Mouse (Mus musculus): Measurements from ENCODE around the gene Frk.
"Not testable (repeated sequence)": the region's sequence is repeated elsewhere in the genome, so short reads cannot be mapped to it uniquely, and the experiment has no call there.

Frk gene

GRCm38 (mm10) chr10:34617216-34617615 lies 134.0 kb downstream of the Frk start:
- no peak for DNase-seq (ENCODE audit: low read depth)

- DNase-seq (ENCODE audit: low read depth) = no peak
Observed at GRCm38 (mm10) chr10:34618490-34618889, 135.3 kb downstream of the Frk start.

GRCm38 (mm10) chr10:34620540-34620939 lies 137.3 kb downstream of the Frk start:
- not testable (repeated sequence) for DNase-seq (ENCODE audit: low read depth)

- DNase-seq (ENCODE audit: low read depth) = no peak
Observed at GRCm38 (mm10) chr10:34638245-34638644, 155.0 kb downstream of the Frk start.
